In genomic region chr11:6066176-6066575, GRCm38 (mm10) we compare ENCODE assay signal across 8 mouse cellular contexts. TPM values are rescaled to one million over a fixed set of nuclear protein-coding genes. Genes with fewer than 3 reads are reported as not detected.
DNase-seq lines count a peak whose midpoint lies in the region; ATAC-seq and TF ChIP-seq lines count a peak whose summit lies in the region.

Camk2b (minus strand) TSS chr11:6066362.

- WGBS in forebrain, embryonic 13.5 days = 5% methylated on average over 6 of the region's 6 CpGs

- peaks cover 80% of the 10 kb centered on the region for H3K4me1 ChIP-seq in E14TG2a.4 (replicated peaks; ENCODE audit: low read depth, low read length)
- H3K4me1 ChIP-seq in forebrain, embryonic 13.5 days = peaks cover 23% of the 10 kb centered on the region

- H3K4me2 ChIP-seq in forebrain, embryonic 13.5 days = peak within 1 kb of the TSS; percentile 66

- H3K9ac ChIP-seq in forebrain, embryonic 13.5 days = peak within 1 kb of the TSS; percentile 73

- peaks cover 42% of the 10 kb centered on the region for H3K27me3 ChIP-seq in E14TG2a.4 (ENCODE audit: insufficient read depth, low read length)
- peaks cover 90% of the 10 kb centered on the region for H3K27me3 ChIP-seq in forebrain, embryonic 13.5 days

- ATAC-seq in forebrain, embryonic 13.5 days = no peak

- H3K4me3 ChIP-seq in E14TG2a.4 (replicated peaks; ENCODE audit: low read length) = peak within 1 kb of the TSS; percentile 92
- peak within 1 kb of the TSS; percentile 49 for H3K4me3 ChIP-seq in forebrain, embryonic 13.5 days

- H3K36me3 ChIP-seq in E14TG2a.4 (ENCODE audit: insufficient read depth, low read length) = no peaks in the 10 kb centered on the region
- no peaks in the 10 kb centered on the region for H3K36me3 ChIP-seq in forebrain, embryonic 13.5 days (ENCODE audit: poor library complexity, severe bottlenecking)

- TF ChIP-seq CTCF in E14TG2a.4 (conservative IDR thresholded peaks at IDR 0.05; ENCODE audit: low read length) = no peak

- no peak within 1 kb of the TSS; the same call in 1 of the 2 replicates for H3K27ac ChIP-seq in forebrain, embryonic 13.5 days

- no peak for DNase-seq in frontal cortex, adult 2 months (ENCODE audit: extremely low spot score in 1 of 2, low spot score in 1 of 2)
- DNase-seq in frontal cortex, postnatal 14 days (ENCODE audit: low spot score in 2 of 2) = no peak
- DNase-seq in layer of hippocampus, postnatal 36 days = no peak
- DNase-seq in neural tube, embryonic 10.5 days (ENCODE audit: extremely low spot score, low spot score) = peak; percentile 20
- no peak for DNase-seq in natural killer cell, adult 2 months (ENCODE audit: low spot score in 2 of 2)
- no peak for DNase-seq in urinary bladder, adult 2 months (ENCODE audit: low spot score)

- H3K9me3 ChIP-seq in E14TG2a.4 (ENCODE audit: low read length) = no peaks in the 10 kb centered on the region
- no peaks in the 10 kb centered on the region for H3K9me3 ChIP-seq in forebrain, embryonic 13.5 days (replicated peaks)

RNA-seq across cellular contexts. Expression of gene Camk2b, which starts in this region (rescaled TPM):
- 594 and 605 TPM in 2 replicates for polyA plus RNA-seq in frontal cortex, adult 2 months (2012; rRNA removed)
- 26.1 and 32.8 TPM in 2 replicates for polyA plus RNA-seq in forebrain, embryonic 13.5 days (2015; fragmentation: Nextera tagmentation; extraction: Ambion mirVana)
- total RNA-seq in layer of hippocampus, postnatal 36 days (2021) = 1,000 to 10,000 TPM; 1,105 to 1,153 TPM
- 3.0 and 3.9 TPM in 2 replicates for polyA plus RNA-seq in urinary bladder, adult 2 months (2012; rRNA removed)

Comparison
In these comparisons a context has a peak if more than half of its experiments do, and no peak if none do; other contexts are left out.
1. RNA of gene Camk2b (polyA plus RNA-seq): 594 to 605 TPM in frontal cortex, adult 2 months; 26.1 to 32.8 TPM in forebrain, embryonic 13.5 days and 3.0 to 3.9 TPM in urinary bladder, adult 2 months; every median in the first group is over 10 times any median in the second.